Mouse (Mus musculus) heart, embryonic 14.5 days (tissue): ENCODE results near the gene Lmo3. TPM values are rescaled to one million over a fixed set of nuclear protein-coding genes. Genes with fewer than 3 reads are reported as not detected.

Experiments
- ATAC-seq: fragments of 200-750 bp; cut with Nextera tagmentation; 2 replicates; pipeline ENCODE4 v1.8.0; 2017; ENCODE audit warnings: low read depth, moderate TSS enrichment; ENCODE audit not compliant: insufficient number of reproducible peaks, insufficient read depth, low FRiP score
- H3K27ac ChIP-seq, 2 experiments: fragments of 200-500 bp in 1 of 2; fragments of 300-500 bp in 1 of 2; sonication (generic) in 1 of 2; replicated peaks in 1 of 2; 2 replicates each; pipeline ENCODE4 v1.5.1; 2012 to 2014; ENCODE audit warnings: low read depth in 2 of 2, low read length in 2 of 2, control low read depth in 1 of 2, mild to moderate bottlenecking in 1 of 2, mixed read lengths in 1 of 2; ENCODE audit not compliant: control insufficient read depth in 1 of 2, insufficient read depth in 1 of 2
- H3K27me3 ChIP-seq: fragments of 300-500 bp; sonication (generic); 2 replicates; pipeline ENCODE4 v1.6.1; 2014; ENCODE audit warnings: mild to moderate bottlenecking, low read length, control low read depth; ENCODE audit not compliant: control insufficient read depth, insufficient read depth
- H3K36me3 ChIP-seq: fragments of 300-500 bp; sonication (generic); 2 replicates; pipeline ENCODE4 v1.6.1; 2014; ENCODE audit warnings: mild to moderate bottlenecking, control low read depth, low read length, mixed read lengths; ENCODE audit not compliant: control insufficient read depth, insufficient read depth
- H3K4me1 ChIP-seq, 2 experiments: fragments of 200-500 bp in 1 of 2; fragments of 300-500 bp in 1 of 2; sonication (generic) in 1 of 2; 2 replicates each; pipeline ENCODE4 v1.6.1; 2012 to 2014; ENCODE audit warnings: low read length in 2 of 2, control low read depth in 1 of 2, mixed read lengths in 1 of 2; ENCODE audit not compliant: control insufficient read depth in 2 of 2, insufficient read depth in 2 of 2
- H3K4me2 ChIP-seq: fragments of 300-500 bp; sonication (generic); 2 replicates; pipeline ENCODE4 v1.6.1; 2014; ENCODE audit warnings: mild to moderate bottlenecking, low read length
- H3K4me3 ChIP-seq, 2 experiments: fragments of 200-500 bp in 1 of 2; fragments of 300-500 bp in 1 of 2; sonication (generic) in 1 of 2; 2 replicates each; pipeline ENCODE4 v1.5.1; 2012 to 2014; ENCODE audit warnings: low read length in 2 of 2, mild to moderate bottlenecking in 2 of 2, control low read depth in 1 of 2, low read depth in 1 of 2, moderate library complexity in 1 of 2; ENCODE audit not compliant: control insufficient read depth in 1 of 2, insufficient read depth in 1 of 2
- H3K9ac ChIP-seq: fragments of 300-500 bp; sonication (generic); 2 replicates; pipeline ENCODE4 v1.6.1; 2014; ENCODE audit warnings: mild to moderate bottlenecking, low read length
- H3K9me3 ChIP-seq: fragments of 300-500 bp; sonication (generic); 2 replicates; pipeline ENCODE4 v1.6.1; 2016; ENCODE audit warnings: low read length, control low read depth; ENCODE audit not compliant: control insufficient read depth
- WGBS: fragments of 180-500 bp; shearing (Covaris S2); extraction: QIAGEN DNeasy Blood & Tissue Kit; methylation state at CpG from one replicate; pipeline ENCODE4 v1.1.7; 2014; 5-methylcytosine and 5-hydroxymethylcytosine counted together
- polyA plus RNA-seq: library from polyadenylated mRNA; unstranded; fragments of >200 nt; fragmentation: Nextera tagmentation; extraction: Ambion mirVana; gene quantifications from 2 replicates; pipeline ENCODE4 v1.2.1, GENCODE M21; 2014

The Lmo3 gene
- polyA plus RNA-seq, 1 experiment from 2014 or later: 1.9 TPM

GRCm38 (mm10) chr6:138469204-138469603, 112.6 kb downstream of the Lmo3 start:
- Histone ChIP-seq H3K27ac (no peak overlapping the region), H3K9ac (no peak overlapping the region), H3K4me1 (no peaks in the 10 kb centered on the region), H3K36me3 (no peaks in the 10 kb centered on the region), H3K4me3 (no peak overlapping the region), H3K9me3 (no peaks in the 10 kb centered on the region), H3K27me3 (no peaks in the 10 kb centered on the region), H3K4me2 (no peak overlapping the region)
- ATAC-seq: no peak
- 58% methylated on average over 4 of the region's 4 CpGs for WGBS

DNA sequence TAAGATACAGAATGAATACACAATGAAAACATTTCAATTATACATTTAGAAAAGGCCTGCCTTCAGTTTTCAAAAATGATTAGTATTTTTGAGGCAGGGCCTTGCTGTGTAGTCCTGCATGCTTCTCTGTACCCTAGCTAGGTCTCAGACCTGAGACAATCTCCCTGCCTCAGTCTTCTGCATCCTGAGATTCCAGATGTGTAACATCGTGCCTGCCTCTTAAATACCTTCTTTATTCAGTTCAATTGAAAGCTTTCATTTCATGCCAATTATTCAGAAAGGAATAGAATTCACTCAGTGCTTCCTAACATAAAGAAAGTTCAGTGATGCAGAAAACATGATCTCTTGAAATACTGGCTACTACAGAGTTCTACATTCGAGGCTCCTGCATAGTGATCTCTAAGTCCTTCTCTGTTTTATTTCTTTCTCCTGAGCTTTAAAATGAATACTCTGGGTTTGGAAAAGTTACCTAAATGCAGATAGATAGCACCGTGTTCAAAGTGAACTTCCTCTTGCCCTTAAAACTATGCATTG, 137.2 kb downstream of the Lmo3 start:
- Histone ChIP-seq H3K27ac (no peak overlapping the region), H3K4me3 (no peak overlapping the region), H3K4me2 (no peak overlapping the region), H3K4me1 (no peaks in the 10 kb centered on the region), H3K36me3 (no peaks in the 10 kb centered on the region), H3K9me3 (no peaks in the 10 kb centered on the region), H3K27me3 (no peaks in the 10 kb centered on the region), H3K9ac (no peak overlapping the region)
- ATAC-seq: no peak
- WGBS: 74% methylated on average over 3 of the region's 3 CpGs

GRCm38 (mm10) chr6:138437351-138437750, 144.4 kb downstream of the Lmo3 start:
- no peaks in the 10 kb centered on the region for H3K9me3 ChIP-seq
- 75% methylated on average over 3 of the region's 3 CpGs for WGBS
- H3K4me3 ChIP-seq: no peak overlapping the region
- no peak overlapping the region for H3K9ac ChIP-seq
- H3K4me1 ChIP-seq: no peaks in the 10 kb centered on the region
- H3K27ac ChIP-seq: no peak overlapping the region
- H3K27me3 ChIP-seq: no peaks in the 10 kb centered on the region
- H3K4me2 ChIP-seq: no peak overlapping the region
- ATAC-seq: no peak
- no peaks in the 10 kb centered on the region for H3K36me3 ChIP-seq

- H3K27ac ChIP-seq: no peak overlapping the region
- ATAC-seq: no peak
- H3K4me3 ChIP-seq: no peak overlapping the region
- H3K9me3 ChIP-seq: no peaks in the 10 kb centered on the region
- WGBS: 58% methylated on average over 3 of the region's 3 CpGs
- H3K4me2 ChIP-seq: no peak overlapping the region
- H3K4me1 ChIP-seq: no peaks in the 10 kb centered on the region
- no peaks in the 10 kb centered on the region for H3K36me3 ChIP-seq
- H3K27me3 ChIP-seq: no peaks in the 10 kb centered on the region
- no peak overlapping the region for H3K9ac ChIP-seq
These were observed 145.0 kb downstream of the Lmo3 start for GRCm38 (mm10) chr6:138436813-138437212.

DNA sequence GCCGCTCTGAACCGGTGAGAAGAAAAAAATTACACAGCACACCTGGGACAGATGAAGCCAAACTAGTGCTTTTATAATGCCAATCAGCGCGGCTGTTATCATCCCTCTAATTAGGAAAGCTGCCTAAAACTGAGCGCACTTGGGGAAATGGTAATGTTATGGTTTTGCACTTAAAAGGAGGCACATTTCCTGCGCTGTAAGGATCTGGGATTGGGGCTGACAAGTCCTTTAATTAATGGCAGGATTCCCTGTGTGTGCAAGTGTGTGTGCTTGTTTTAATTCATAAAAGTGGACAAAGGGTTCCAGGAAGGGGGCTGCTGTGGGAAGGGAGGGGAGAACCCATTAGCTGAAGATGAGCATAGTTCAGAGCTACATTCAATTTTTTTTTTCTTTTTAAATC, 154.4 kb downstream of the Lmo3 start:
- Histone ChIP-seq H3K4me3 (no peak overlapping the region), H3K9me3 (no peaks in the 10 kb centered on the region), H3K9ac (no peak overlapping the region), H3K4me1 (peaks cover 0 to 2% of the 10 kb centered on the region in 2 experiments; a peak in 1 of 4 replicates), H3K27me3 (peaks cover 11% of the 10 kb centered on the region), H3K27ac (no peak overlapping the region), H3K36me3 (no peaks in the 10 kb centered on the region), H3K4me2 (no peak overlapping the region)
- ATAC-seq: no peak
- 32% methylated on average over 6 of the region's 6 CpGs for WGBS

GRCm38 (mm10) chr6:138426894-138427293, 154.9 kb downstream of the Lmo3 start:
- no peak for ATAC-seq
- Histone ChIP-seq H3K36me3 (no peaks in the 10 kb centered on the region), H3K27me3 (peaks cover 11% of the 10 kb centered on the region), H3K4me3 (no peak overlapping the region), H3K27ac (no peak overlapping the region), H3K9me3 (no peaks in the 10 kb centered on the region), H3K4me2 (no peak overlapping the region), H3K9ac (no peak overlapping the region), H3K4me1 (peaks cover 1 to 4% of the 10 kb centered on the region in 2 experiments; a peak in 2 of 4 replicates)
- 33% methylated on average over 3 of the region's 3 CpGs for WGBS

DNA sequence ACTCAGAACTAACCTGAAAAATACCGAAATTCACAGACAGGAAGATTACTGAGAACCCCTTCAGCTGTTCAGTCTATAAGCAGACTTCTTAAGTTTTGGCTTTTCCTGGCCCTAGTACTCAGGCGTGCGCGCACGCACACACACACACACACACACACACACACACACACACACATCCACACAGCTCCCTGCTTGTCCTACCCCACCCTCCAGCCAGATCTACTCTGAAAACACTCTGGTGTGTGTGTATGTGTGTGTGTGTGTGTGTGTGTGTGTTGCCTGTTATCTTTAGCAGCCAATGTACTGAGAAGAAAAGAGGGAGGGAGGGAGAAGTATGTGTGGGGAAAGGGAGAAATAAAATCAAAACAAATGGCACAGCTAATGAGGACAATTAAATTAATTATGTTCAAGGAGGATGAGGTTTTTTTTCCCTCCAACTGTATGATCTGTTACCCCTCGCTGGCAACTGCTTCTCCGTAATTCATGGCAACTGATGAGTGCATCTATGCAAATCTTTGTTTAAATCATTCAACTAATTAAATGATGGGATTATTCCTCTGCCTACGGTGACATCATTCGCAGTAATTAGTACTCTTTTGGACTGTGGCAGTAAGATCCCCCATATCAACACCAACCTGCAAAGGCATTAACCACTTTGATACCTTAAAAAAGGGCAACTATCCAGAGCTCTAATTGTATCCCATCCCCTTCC, 157.1 kb downstream of the Lmo3 start:
- WGBS: 70% methylated on average over 9 of the region's 9 CpGs
- Histone ChIP-seq H3K27me3 (peaks cover 11% of the 10 kb centered on the region), H3K4me2 (no peak overlapping the region), H3K36me3 (no peaks in the 10 kb centered on the region), H3K27ac (no peak overlapping the region), H3K9ac (no peak overlapping the region), H3K4me3 (no peak overlapping the region), H3K4me1 (peaks cover 8 to 19% of the 10 kb centered on the region in 2 experiments; a peak in 3 of 4 replicates), H3K9me3 (no peaks in the 10 kb centered on the region)
- no peak for ATAC-seq
